Mouse (Mus musculus): Measurements from ENCODE around the gene Ttll11. TPM values are rescaled to one million over a fixed set of nuclear protein-coding genes. Genes with fewer than 3 reads are reported as not detected.

The Ttll11 gene
- total and polyA plus RNA-seq, 2 experiments from 2014 or later: 1.7 to 5.0 TPM

- H3K36me3 ChIP-seq (replicated peaks; ENCODE audit: control insufficient read depth, insufficient read depth, low read length): no peaks in the 10 kb centered on the region
- no peak overlapping the region for H3K4me3 ChIP-seq (ENCODE audit: low read depth, low read length)
- TF ChIP-seq EP300 (IDR thresholded peaks at IDR 0.05; ENCODE audit: low read depth): no peak
- TF ChIP-seq CTCF (IDR thresholded peaks at IDR 0.05; ENCODE audit: low read depth): no peak
- no peaks in the 10 kb centered on the region for H3K9me3 ChIP-seq (replicated peaks; ENCODE audit: control insufficient read depth, low read length)
- 77% methylated on average over 12 of the region's 12 CpGs for WGBS
- no peaks in the 10 kb centered on the region for H3K4me1 ChIP-seq (ENCODE audit: control insufficient read depth, insufficient read depth)
- no peak for ATAC-seq (ENCODE audit: insufficient read depth, low read depth)
- H3K27ac ChIP-seq (ENCODE audit: low read depth): no peak overlapping the region
- no peak for DNase-seq (ENCODE audit: low spot score)
- H3K9ac ChIP-seq (replicated peaks; ENCODE audit: low read depth, low read length): no peak overlapping the region
- no peaks in the 10 kb centered on the region for H3K27me3 ChIP-seq (ENCODE audit: control insufficient read depth, insufficient read depth, low read length)
- no peak overlapping the region for H3K4me2 ChIP-seq (ENCODE audit: low read depth, low read length)
Measured at GRCm38 (mm10) chr2:35747371-35748035, 232.2 kb downstream of the Ttll11 start.

GRCm38 (mm10) chr2:35746638-35747037 is 233.1 kb downstream of the Ttll11 start:
- Histone ChIP-seq H3K4me1 (ENCODE audit: control insufficient read depth, insufficient read depth) (no peaks in the 10 kb centered on the region), H3K9ac (replicated peaks; ENCODE audit: low read depth, low read length) (no peak overlapping the region), H3K4me2 (ENCODE audit: low read depth, low read length) (no peak overlapping the region), H3K9me3 (replicated peaks; ENCODE audit: control insufficient read depth, low read length) (no peaks in the 10 kb centered on the region), H3K27me3 (ENCODE audit: control insufficient read depth, insufficient read depth, low read length) (no peaks in the 10 kb centered on the region), H3K27ac (ENCODE audit: low read depth) (no peak overlapping the region), H3K4me3 (ENCODE audit: low read depth, low read length) (no peak overlapping the region), H3K36me3 (replicated peaks; ENCODE audit: control insufficient read depth, insufficient read depth, low read length) (no peaks in the 10 kb centered on the region)
- 33% methylated on average over 5 of the region's 7 CpGs for WGBS
- TF ChIP-seq EP300 (IDR thresholded peaks at IDR 0.05; ENCODE audit: low read depth) (no peak), CTCF (IDR thresholded peaks at IDR 0.05; ENCODE audit: low read depth) (no peak)
- ATAC-seq (ENCODE audit: insufficient read depth, low read depth) (no peak), DNase-seq (ENCODE audit: low spot score) (no peak)

- H3K36me3 ChIP-seq (replicated peaks; ENCODE audit: control insufficient read depth, insufficient read depth, low read length): no peaks in the 10 kb centered on the region
- no peak overlapping the region for H3K4me2 ChIP-seq (ENCODE audit: low read depth, low read length)
- no peak for TF ChIP-seq EP300 (IDR thresholded peaks at IDR 0.05; ENCODE audit: low read depth)
- TF ChIP-seq CTCF (IDR thresholded peaks at IDR 0.05; ENCODE audit: low read depth): no peak
- no peak overlapping the region for H3K4me3 ChIP-seq (ENCODE audit: low read depth, low read length)
- no peak for DNase-seq (ENCODE audit: low spot score)
- H3K27ac ChIP-seq (ENCODE audit: low read depth): no peak overlapping the region
- 88% methylated on average over 10 of the region's 10 CpGs for WGBS
- H3K9ac ChIP-seq (replicated peaks; ENCODE audit: low read depth, low read length): no peak overlapping the region
- H3K27me3 ChIP-seq (ENCODE audit: control insufficient read depth, insufficient read depth, low read length): no peaks in the 10 kb centered on the region
- ATAC-seq (ENCODE audit: insufficient read depth, low read depth): no peak
- no peaks in the 10 kb centered on the region for H3K4me1 ChIP-seq (ENCODE audit: control insufficient read depth, insufficient read depth)
- no peaks in the 10 kb centered on the region for H3K9me3 ChIP-seq (replicated peaks; ENCODE audit: control insufficient read depth, low read length)
Measured at GRCm38 (mm10) chr2:35745876-35746275, 233.8 kb downstream of the Ttll11 start.

GRCm38 (mm10) chr2:35739669-35740254 is 240.0 kb downstream of the Ttll11 start:
- no peaks in the 10 kb centered on the region for H3K27me3 ChIP-seq (ENCODE audit: control insufficient read depth, insufficient read depth, low read length)
- no peak overlapping the region for H3K4me2 ChIP-seq (ENCODE audit: low read depth, low read length)
- no peaks in the 10 kb centered on the region for H3K36me3 ChIP-seq (replicated peaks; ENCODE audit: control insufficient read depth, insufficient read depth, low read length)
- no peak for DNase-seq (ENCODE audit: low spot score)
- no peak overlapping the region for H3K4me3 ChIP-seq (ENCODE audit: low read depth, low read length)
- no peak for ATAC-seq (ENCODE audit: insufficient read depth, low read depth)
- TF ChIP-seq CTCF (IDR thresholded peaks at IDR 0.05; ENCODE audit: low read depth) (no peak), EP300 (IDR thresholded peaks at IDR 0.05; ENCODE audit: low read depth) (no peak)
- no peak overlapping the region for H3K9ac ChIP-seq (replicated peaks; ENCODE audit: low read depth, low read length)
- no peak overlapping the region for H3K27ac ChIP-seq (ENCODE audit: low read depth)
- no peaks in the 10 kb centered on the region for H3K9me3 ChIP-seq (replicated peaks; ENCODE audit: control insufficient read depth, low read length)
- 54% methylated on average over 13 of the region's 13 CpGs for WGBS
- no peaks in the 10 kb centered on the region for H3K4me1 ChIP-seq (ENCODE audit: control insufficient read depth, insufficient read depth)

GRCm38 (mm10) chr2:35737467-35738027 is 242.2 kb downstream of the Ttll11 start:
- Histone ChIP-seq H3K9ac (replicated peaks; ENCODE audit: low read depth, low read length) (no peak overlapping the region), H3K4me3 (ENCODE audit: low read depth, low read length) (no peak overlapping the region), H3K4me2 (ENCODE audit: low read depth, low read length) (no peak overlapping the region), H3K36me3 (replicated peaks; ENCODE audit: control insufficient read depth, insufficient read depth, low read length) (no peaks in the 10 kb centered on the region), H3K9me3 (replicated peaks; ENCODE audit: control insufficient read depth, low read length) (no peaks in the 10 kb centered on the region), H3K4me1 (ENCODE audit: control insufficient read depth, insufficient read depth) (no peaks in the 10 kb centered on the region), H3K27ac (ENCODE audit: low read depth) (no peak overlapping the region), H3K27me3 (ENCODE audit: control insufficient read depth, insufficient read depth, low read length) (no peaks in the 10 kb centered on the region)
- ATAC-seq (ENCODE audit: insufficient read depth, low read depth) (no peak), DNase-seq (ENCODE audit: low spot score) (no peak)
- 71% methylated on average over 7 of the region's 7 CpGs for WGBS
- TF ChIP-seq CTCF (IDR thresholded peaks at IDR 0.05; ENCODE audit: low read depth): no peak
- no peak for TF ChIP-seq EP300 (IDR thresholded peaks at IDR 0.05; ENCODE audit: low read depth)
